Mouse (Mus musculus): ENCODE measurements around the gene Myrf. TPM values are rescaled to one million over a fixed set of nuclear protein-coding genes. Genes with fewer than 3 reads are reported as not detected.

Myrf gene
- polyA plus RNA-seq, 1 experiment from 2014 or later, result 0.95 TPM

DNA sequence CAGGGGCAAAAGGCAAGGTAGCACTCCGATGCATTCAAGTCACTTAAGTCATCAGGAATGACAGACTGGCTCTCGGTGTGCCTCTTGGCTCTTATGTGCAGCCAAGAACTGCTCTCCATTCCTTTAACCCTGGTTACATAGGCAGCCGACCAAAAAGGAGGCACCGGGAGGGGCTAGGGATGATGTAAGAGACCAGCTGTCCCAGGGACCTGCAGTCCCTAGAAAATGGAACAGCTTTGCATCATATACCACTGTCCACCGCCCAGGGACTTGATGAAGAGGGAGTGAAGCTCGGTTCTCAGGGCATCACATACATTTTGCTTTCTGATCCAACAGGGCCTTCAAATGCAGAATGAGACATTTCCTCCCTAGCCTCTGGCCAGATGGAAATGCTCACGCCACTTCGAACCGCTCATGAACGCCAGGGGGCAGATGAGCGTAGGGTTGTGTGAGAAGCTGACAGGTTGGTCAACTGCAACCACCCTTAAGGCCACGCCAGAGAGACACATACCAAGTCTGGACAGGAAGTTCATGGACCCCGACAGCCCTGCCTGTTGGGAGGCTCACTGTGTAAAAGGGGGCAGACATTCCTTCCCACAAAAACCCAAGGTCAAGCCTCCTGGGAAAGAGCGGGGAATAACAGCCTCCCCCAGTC is 25.8 kb upstream of the Myrf start:
- ATAC-seq, result peak; percentile 52
- 19% methylated on average over 14 of the region's 14 CpGs for WGBS
- Histone ChIP-seq H3K27me3 (replicated peaks; ENCODE audit: control insufficient read depth, insufficient read depth, low read length) (peaks cover 12% of the 10 kb centered on the region), H3K9me3 (ENCODE audit: control insufficient read depth, low read length) (no peaks in the 10 kb centered on the region), H3K4me2 (ENCODE audit: low read length) (no peak overlapping the region), H3K4me1 (ENCODE audit: control insufficient read depth, insufficient read depth, low read depth, low read length) (peaks cover 7% of the 10 kb centered on the region), H3K4me3 (ENCODE audit: low read length) (no peak overlapping the region), H3K9ac (ENCODE audit: low read depth, low read length) (no peak overlapping the region), H3K36me3 (ENCODE audit: control insufficient read depth, insufficient read depth, low read length) (0 out of 2 replicates have a peak, but pooled peaks cover 2% of the 10 kb centered on the region), H3K27ac (ENCODE audit: low read depth, low read length) (no peak overlapping the region)

GRCm38 (mm10) chr19:10261369-10261768 is 20.8 kb upstream of the Myrf start:
- H3K27ac ChIP-seq (ENCODE audit: low read depth, low read length), result no peak overlapping the region
- no peaks in the 10 kb centered on the region for H3K4me1 ChIP-seq (ENCODE audit: control insufficient read depth, insufficient read depth, low read depth, low read length)
- H3K27me3 ChIP-seq (replicated peaks; ENCODE audit: control insufficient read depth, insufficient read depth, low read length), result peaks cover 2% of the 10 kb centered on the region
- WGBS, result 75% methylated on average over 7 of the region's 7 CpGs
- no peak overlapping the region for H3K4me2 ChIP-seq (ENCODE audit: low read length)
- peaks cover 7% of the 10 kb centered on the region; the same call in 1 of the 2 replicates for H3K36me3 ChIP-seq (ENCODE audit: control insufficient read depth, insufficient read depth, low read length)
- no peaks in the 10 kb centered on the region for H3K9me3 ChIP-seq (ENCODE audit: control insufficient read depth, low read length)
- no peak overlapping the region for H3K9ac ChIP-seq (ENCODE audit: low read depth, low read length)
- ATAC-seq, result no peak
- no peak overlapping the region for H3K4me3 ChIP-seq (ENCODE audit: low read length)

GRCm38 (mm10) chr19:10258279-10259011 is 17.9 kb upstream of the Myrf start:
- Histone ChIP-seq H3K9me3 (ENCODE audit: control insufficient read depth, low read length) (no peaks in the 10 kb centered on the region), H3K4me3 (ENCODE audit: low read length) (no peak overlapping the region), H3K9ac (ENCODE audit: low read depth, low read length) (no peak overlapping the region), H3K27me3 (replicated peaks; ENCODE audit: control insufficient read depth, insufficient read depth, low read length) (no peaks in the 10 kb centered on the region), H3K4me2 (ENCODE audit: low read length) (no peak overlapping the region), H3K36me3 (ENCODE audit: control insufficient read depth, insufficient read depth, low read length) (peaks cover 14% of the 10 kb centered on the region), H3K4me1 (ENCODE audit: control insufficient read depth, insufficient read depth, low read depth, low read length) (no peaks in the 10 kb centered on the region), H3K27ac (ENCODE audit: low read depth, low read length) (no peak overlapping the region)
- ATAC-seq, result peak; percentile 74
- 27% methylated on average over 6 of the region's 6 CpGs for WGBS

DNA sequence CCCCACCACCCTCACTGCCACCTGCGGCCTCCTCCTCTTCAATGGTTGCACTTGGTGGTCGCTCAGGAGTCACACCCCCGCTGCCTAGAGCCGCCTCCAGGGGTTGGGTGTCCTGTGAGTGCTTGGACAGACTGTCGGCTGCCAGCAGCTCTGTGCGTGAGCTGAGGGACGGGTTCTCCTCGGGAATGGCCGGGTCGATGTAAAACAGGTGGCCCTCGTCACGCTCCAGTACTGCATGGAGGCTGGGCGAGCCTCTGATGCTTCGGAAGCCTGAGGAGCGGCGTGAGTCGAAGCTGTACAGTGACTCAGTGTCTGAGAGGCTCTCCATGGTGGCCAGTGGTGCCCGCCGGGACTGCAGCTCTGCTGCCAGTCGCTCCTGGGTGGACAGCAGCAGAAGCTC is 7.6 kb upstream of the Myrf start:
- WGBS, result 60% methylated on average over 20 of the region's 20 CpGs
- H3K27ac ChIP-seq (ENCODE audit: low read depth, low read length), result no peak overlapping the region

GRCm38 (mm10) chr19:10247165-10247564 is 6.6 kb upstream of the Myrf start:
- no peak overlapping the region for H3K9ac ChIP-seq (ENCODE audit: low read depth, low read length)
- peaks cover 17% of the 10 kb centered on the region for H3K36me3 ChIP-seq (ENCODE audit: control insufficient read depth, insufficient read depth, low read length)
- no peak for ATAC-seq
- no peak overlapping the region for H3K4me3 ChIP-seq (ENCODE audit: low read length)
- H3K27ac ChIP-seq (ENCODE audit: low read depth, low read length), result no peak overlapping the region
- 31% methylated on average over 6 of the region's 6 CpGs for WGBS
- H3K4me1 ChIP-seq (ENCODE audit: control insufficient read depth, insufficient read depth, low read depth, low read length), result no peaks in the 10 kb centered on the region
- H3K4me2 ChIP-seq (ENCODE audit: low read length), result no peak overlapping the region
- H3K9me3 ChIP-seq (ENCODE audit: control insufficient read depth, low read length), result no peaks in the 10 kb centered on the region
- no peaks in the 10 kb centered on the region for H3K27me3 ChIP-seq (replicated peaks; ENCODE audit: control insufficient read depth, insufficient read depth, low read length)

More for the DNA sequence above, 7.6 kb upstream of the Myrf start:
- H3K9ac ChIP-seq (ENCODE audit: low read depth, low read length), result no peak overlapping the region
- H3K36me3 ChIP-seq (ENCODE audit: control insufficient read depth, insufficient read depth, low read length), result peaks cover 17% of the 10 kb centered on the region
- H3K4me3 ChIP-seq (ENCODE audit: low read length), result no peak overlapping the region
- H3K4me1 ChIP-seq (ENCODE audit: control insufficient read depth, insufficient read depth, low read depth, low read length), result no peaks in the 10 kb centered on the region
- no peak overlapping the region for H3K4me2 ChIP-seq (ENCODE audit: low read length)
- no peaks in the 10 kb centered on the region for H3K27me3 ChIP-seq (replicated peaks; ENCODE audit: control insufficient read depth, insufficient read depth, low read length)
- H3K9me3 ChIP-seq (ENCODE audit: control insufficient read depth, low read length), result no peaks in the 10 kb centered on the region
- no peak for ATAC-seq

GRCm38 (mm10) chr19:10244183-10244582 is 3.6 kb upstream of the Myrf start:
- H3K9ac ChIP-seq (ENCODE audit: low read depth, low read length), result no peak overlapping the region
- H3K27ac ChIP-seq (ENCODE audit: low read depth, low read length), result no peak overlapping the region
- no peak overlapping the region for H3K4me2 ChIP-seq (ENCODE audit: low read length)
- H3K36me3 ChIP-seq (ENCODE audit: control insufficient read depth, insufficient read depth, low read length), result 0 out of 2 replicates have a peak, but pooled peaks cover 5% of the 10 kb centered on the region
- H3K9me3 ChIP-seq (ENCODE audit: control insufficient read depth, low read length), result no peaks in the 10 kb centered on the region
- 13% methylated on average over 2 of the region's 3 CpGs for WGBS
- ATAC-seq, result no peak
- peaks cover 4% of the 10 kb centered on the region for H3K27me3 ChIP-seq (replicated peaks; ENCODE audit: control insufficient read depth, insufficient read depth, low read length)
- H3K4me1 ChIP-seq (ENCODE audit: control insufficient read depth, insufficient read depth, low read depth, low read length), result no peaks in the 10 kb centered on the region; the same call in 1 of the 2 replicates
- H3K4me3 ChIP-seq (ENCODE audit: low read length), result no peak overlapping the region

- Histone ChIP-seq H3K4me3 (ENCODE audit: low read length) (no peak overlapping the region), H3K27ac (ENCODE audit: low read depth, low read length) (no peak overlapping the region), H3K9ac (ENCODE audit: low read depth, low read length) (no peak overlapping the region), H3K36me3 (ENCODE audit: control insufficient read depth, insufficient read depth, low read length) (0 out of 2 replicates have a peak, but pooled peaks cover 5% of the 10 kb centered on the region), H3K9me3 (ENCODE audit: control insufficient read depth, low read length) (no peaks in the 10 kb centered on the region), H3K27me3 (replicated peaks; ENCODE audit: control insufficient read depth, insufficient read depth, low read length) (peaks cover 4% of the 10 kb centered on the region), H3K4me1 (ENCODE audit: control insufficient read depth, insufficient read depth, low read depth, low read length) (no peaks in the 10 kb centered on the region; the same call in 1 of the 2 replicates), H3K4me2 (ENCODE audit: low read length) (no peak overlapping the region)
- 2% methylated on average over 8 of the region's 8 CpGs for WGBS
- ATAC-seq, result no peak
Observed at GRCm38 (mm10) chr19:10242916-10243315, 2.4 kb upstream of the Myrf start.

GRCm38 (mm10) chr19:10239975-10240653 is 434 bp downstream of the Myrf start:
- WGBS, result 3% methylated on average over 25 of the region's 26 CpGs
- H3K4me1 ChIP-seq (ENCODE audit: control insufficient read depth, insufficient read depth, low read depth, low read length), result no peaks in the 10 kb centered on the region; the same call in 1 of the 2 replicates
- H3K4me3 ChIP-seq (ENCODE audit: low read length), result peak overlapping the region; percentile 47
- peak overlapping the region; percentile 79 for H3K4me2 ChIP-seq (ENCODE audit: low read length)
- peak overlapping the region; percentile 61 for H3K9ac ChIP-seq (ENCODE audit: low read depth, low read length)
- peaks cover 4% of the 10 kb centered on the region for H3K27me3 ChIP-seq (replicated peaks; ENCODE audit: control insufficient read depth, insufficient read depth, low read length)
- H3K9me3 ChIP-seq (ENCODE audit: control insufficient read depth, low read length), result no peaks in the 10 kb centered on the region
- ATAC-seq, result peak; percentile 21
- H3K27ac ChIP-seq (ENCODE audit: low read depth, low read length), result no peak overlapping the region
- H3K36me3 ChIP-seq (ENCODE audit: control insufficient read depth, insufficient read depth, low read length), result no peaks in the 10 kb centered on the region

- H3K27me3 ChIP-seq (replicated peaks; ENCODE audit: control insufficient read depth, insufficient read depth, low read length), result peaks cover 4% of the 10 kb centered on the region
- H3K4me1 ChIP-seq (ENCODE audit: control insufficient read depth, insufficient read depth, low read depth, low read length), result no peaks in the 10 kb centered on the region; the same call in 1 of the 2 replicates
- 53% methylated on average over 2 of the region's 2 CpGs for WGBS
- ATAC-seq, result no peak
- H3K9me3 ChIP-seq (ENCODE audit: control insufficient read depth, low read length), result no peaks in the 10 kb centered on the region
- H3K4me3 ChIP-seq (ENCODE audit: low read length), result no peak overlapping the region
- no peaks in the 10 kb centered on the region for H3K36me3 ChIP-seq (ENCODE audit: control insufficient read depth, insufficient read depth, low read length)
- H3K9ac ChIP-seq (ENCODE audit: low read depth, low read length), result no peak overlapping the region
- no peak overlapping the region for H3K4me2 ChIP-seq (ENCODE audit: low read length)
- no peak overlapping the region for H3K27ac ChIP-seq (ENCODE audit: low read depth, low read length)
Observed at GRCm38 (mm10) chr19:10239419-10239818, 1.1 kb downstream of the Myrf start.
